Mouse (Mus musculus) adrenal gland, postnatal 25 days (tissue): ENCODE data around the gene Htr6. TPM values are rescaled to one million over a fixed set of nuclear protein-coding genes. Genes with fewer than 3 reads are reported as not detected.

ENCODE experiments used
- DNase-seq: peaks from one replicate; pipeline ENCODE4 v3.0.0; 2021; ENCODE audit warnings: mixed read lengths
- total RNA-seq: library from RNA; stranded (reverse); gene quantifications from 2 replicates; pipeline ENCODE4 v1.2.3, GENCODE M21; 2021

The Htr6 gene
- total RNA-seq, 1 experiment from 2014 or later = 0.33 TPM

DNA sequence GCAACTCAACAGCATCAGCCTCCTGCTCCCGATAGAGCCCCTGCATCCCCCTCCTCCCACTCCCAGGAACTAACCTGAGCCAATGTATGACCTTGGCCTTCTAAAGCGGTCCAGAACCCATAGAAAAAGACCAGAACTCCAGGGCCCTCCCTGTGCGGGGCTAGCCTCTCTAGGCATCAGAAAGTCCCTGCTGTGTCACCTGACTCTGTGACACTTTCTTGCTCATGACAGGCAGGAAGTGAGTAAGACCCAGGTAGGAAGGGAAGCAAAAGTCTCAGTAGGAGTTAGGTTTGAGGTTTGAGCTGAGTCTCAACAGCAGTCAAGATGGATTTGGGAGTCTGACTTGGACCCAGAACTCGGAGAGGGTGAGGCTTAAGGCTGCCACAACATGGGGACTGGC lies 11.6 kb upstream of the Htr6 start:
- no peak for DNase-seq

GRCm38 (mm10) chr4:139086037-139086436 lies 10.7 kb upstream of the Htr6 start:
- DNase-seq = peak; percentile 81

DNA sequence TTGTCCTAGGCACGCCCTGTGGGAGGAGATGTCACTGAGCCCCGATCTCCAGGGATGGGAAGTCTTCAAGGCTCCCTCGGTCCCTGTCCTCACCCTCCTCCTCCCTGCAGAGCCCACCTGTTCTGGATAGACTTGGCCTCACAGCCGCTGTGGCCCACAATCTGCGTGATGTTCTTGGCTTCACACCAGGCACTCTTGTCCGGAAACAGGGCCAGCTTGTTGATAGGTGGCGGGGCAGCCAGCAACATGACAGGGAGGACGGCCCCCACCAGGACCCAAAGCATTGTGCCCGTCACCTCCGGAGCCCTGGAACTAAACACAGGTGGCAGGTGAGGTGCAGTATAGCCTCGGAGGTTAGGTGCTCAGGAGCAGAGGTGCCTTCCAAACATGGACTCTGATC lies 10.0 kb upstream of the Htr6 start:
- DNase-seq = no peak

GRCm38 (mm10) chr4:139082790-139083564 lies 7.6 kb upstream of the Htr6 start:
- DNase-seq = no peak

GRCm38 (mm10) chr4:139081270-139081931 lies 6.0 kb upstream of the Htr6 start:
- DNase-seq = peak; percentile 35

DNA sequence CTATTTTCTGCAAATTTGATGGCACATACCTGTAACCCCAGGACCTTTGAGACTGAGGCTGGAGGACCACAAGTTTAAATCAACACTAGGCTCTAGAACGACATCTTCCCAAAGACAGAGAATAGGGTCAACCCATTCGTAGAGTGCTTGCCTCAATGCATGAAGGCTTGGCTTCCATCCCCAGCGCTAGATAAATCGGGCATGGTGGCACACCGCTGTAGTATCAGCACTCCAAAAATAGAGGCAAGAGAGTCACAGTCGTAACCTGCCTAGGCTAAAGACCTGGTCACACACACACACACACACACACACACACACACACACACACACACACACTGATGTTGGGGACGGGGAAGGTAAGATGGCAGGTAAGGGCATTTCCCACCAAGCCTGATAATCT lies 4.9 kb upstream of the Htr6 start:
- DNase-seq = no peak

DNA sequence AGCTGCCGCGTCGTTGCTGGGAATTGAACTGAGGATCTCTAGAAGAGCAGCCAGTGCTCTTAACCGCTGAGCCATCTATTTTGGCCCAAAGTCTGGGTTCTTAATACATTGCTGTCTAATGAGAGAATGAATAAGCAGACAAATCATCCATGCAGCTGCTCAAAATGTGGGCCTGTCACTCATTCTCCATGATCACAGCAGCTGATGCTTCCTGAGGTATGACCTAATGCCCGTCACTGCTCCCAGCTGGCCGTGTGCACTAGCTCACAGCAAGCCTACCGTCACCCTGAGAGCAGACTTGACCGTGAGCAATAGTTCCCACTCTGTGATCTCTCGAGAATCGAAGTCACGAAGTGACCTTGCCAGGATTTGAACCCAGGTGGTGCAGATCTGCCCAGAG lies 4.1 kb upstream of the Htr6 start:
- DNase-seq = no peak

GRCm38 (mm10) chr4:139078726-139079125 lies 3.4 kb upstream of the Htr6 start:
- no peak for DNase-seq

DNA sequence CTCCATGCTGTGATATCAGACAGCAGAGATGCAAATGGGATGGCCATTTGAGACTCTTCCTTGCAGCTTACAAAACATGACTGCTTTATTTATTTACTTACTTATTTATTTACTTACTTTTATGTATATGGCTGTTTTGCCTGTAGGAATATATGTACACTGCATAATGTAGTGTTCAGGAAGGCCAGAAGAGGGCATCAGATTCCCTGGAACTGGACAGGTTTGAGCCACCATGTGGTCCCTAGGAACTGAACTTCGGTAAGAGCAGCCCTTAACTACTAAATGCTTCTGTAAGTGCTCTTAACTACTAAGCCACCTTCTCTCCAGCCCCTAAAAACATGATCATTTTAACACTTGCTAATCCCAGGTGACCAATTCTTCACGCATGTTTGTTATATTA lies 2.9 kb upstream of the Htr6 start:
- no peak for DNase-seq

DNA sequence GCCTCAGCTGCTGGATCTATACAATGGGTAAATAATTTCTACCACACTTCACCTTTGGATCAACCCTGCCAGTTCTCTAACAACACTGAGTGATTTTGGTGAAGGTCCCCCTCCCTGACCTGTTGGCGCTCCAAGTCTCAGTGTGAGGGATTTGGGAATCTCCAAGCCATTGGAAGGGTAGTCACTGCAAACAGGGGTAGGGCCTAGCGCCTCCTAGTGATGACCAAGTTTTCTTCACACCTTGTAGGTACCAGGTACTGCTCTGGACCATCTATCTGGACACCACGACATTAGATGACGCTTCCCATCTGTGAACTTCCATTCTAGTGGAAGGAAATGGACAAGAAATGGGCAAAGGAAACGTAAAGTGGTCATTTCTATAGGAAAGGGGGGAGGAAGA lies 545 bp upstream of the Htr6 start:
- no peak for DNase-seq

DNA sequence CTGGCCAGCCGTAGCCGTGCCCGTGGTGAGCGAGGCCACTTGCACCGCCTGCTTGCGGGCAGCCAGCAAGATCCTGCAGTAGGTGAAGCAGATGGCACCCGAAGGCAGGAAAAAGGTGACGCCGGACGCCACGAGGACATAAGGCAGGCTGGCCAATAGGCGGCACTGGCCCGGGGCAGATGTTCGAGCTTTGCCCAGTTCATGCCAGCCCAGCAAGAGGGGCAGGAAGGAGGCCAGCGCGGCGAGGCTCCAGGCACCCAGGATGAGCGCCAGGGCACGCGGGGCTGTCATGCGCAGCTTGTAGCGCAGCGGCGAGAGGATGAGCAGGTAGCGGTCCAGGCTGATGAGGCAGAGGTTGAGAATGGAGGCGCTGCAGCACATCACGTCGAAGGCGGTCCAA lies 1.3 kb downstream of the Htr6 start:
- DNase-seq = no peak

DNA sequence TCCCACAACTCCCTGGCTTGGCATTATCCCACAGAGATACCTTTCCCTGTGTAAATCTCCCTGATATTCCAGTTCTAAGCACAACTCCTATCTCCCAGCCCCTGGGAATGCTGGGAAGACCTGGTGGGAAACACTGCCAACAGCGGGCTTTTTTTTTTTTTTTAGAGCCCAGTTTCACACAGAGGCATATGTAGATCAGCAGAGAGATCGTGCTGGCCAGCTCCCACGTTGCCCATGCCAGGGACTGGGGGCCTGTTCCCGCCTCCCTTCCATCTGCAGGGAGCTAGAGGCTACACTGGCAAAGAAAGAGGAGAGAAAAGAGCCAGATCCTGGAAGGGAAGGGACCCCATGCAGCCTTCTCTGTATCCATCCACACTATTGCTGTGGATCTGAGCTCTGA lies 7.1 kb downstream of the Htr6 start:
- DNase-seq = no peak

DNA sequence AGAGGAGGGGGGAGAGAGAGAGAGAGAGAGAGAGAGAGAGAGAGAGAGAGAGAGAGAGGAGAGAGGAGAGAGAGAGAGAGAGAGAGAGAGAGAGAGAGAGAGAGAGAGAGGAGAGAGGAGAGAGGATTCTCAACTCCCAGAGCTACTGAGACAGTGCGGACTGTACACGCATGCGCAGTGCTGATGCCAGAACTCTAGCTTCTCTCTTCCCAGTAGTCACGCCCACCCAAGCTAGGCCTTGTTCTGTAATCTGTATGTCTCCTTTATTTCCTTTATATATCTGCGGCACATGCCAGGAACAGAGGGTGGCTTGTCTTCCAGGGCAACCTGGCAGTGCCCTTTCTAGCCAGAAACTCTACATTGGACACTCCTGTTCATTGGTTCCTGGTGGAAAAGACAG lies 10.5 kb downstream of the Htr6 start:
- no peak for DNase-seq

- DNase-seq = peak; percentile 68
Measured at GRCm38 (mm10) chr4:139059569-139059968, 15.8 kb downstream of the Htr6 start.

DNA sequence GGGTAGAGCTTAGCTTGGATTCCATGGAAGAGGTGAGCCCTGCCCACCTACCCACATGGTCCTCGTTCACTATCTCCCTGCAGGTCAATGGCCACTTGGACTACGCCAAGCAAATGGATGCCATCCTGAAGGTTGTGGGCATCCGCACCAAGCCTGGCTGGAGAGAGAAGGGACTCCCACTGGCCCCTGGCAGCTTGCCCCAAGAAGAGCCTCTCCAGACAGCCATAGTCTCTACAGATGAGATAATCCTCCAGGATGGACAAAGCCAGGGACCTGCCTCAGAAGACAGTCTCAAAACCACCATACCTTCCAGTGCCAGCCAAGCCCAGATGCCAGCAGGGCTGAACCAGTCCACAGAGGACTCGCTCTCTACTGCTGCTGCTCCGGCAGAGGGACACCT lies 17.3 kb downstream of the Htr6 start:
- no peak for DNase-seq

DNA sequence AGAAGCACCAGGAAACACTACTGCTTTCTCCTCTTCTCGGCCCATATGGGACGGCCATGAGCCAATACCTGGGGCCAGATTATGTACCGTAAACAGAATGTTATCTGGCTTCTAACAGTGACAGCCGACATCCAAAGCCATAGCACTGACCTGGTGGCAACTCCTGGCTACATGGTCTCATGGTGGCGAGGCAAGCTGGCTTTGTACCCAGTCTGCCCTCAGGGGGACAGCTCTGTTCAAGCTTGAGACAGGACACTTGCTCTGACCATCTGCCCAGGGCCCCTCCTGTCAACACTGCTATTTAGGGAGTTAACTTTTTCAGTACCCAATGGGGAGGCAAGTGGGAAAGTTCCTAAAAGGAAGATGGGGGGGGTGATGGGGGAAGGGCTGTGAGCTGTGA lies 18.1 kb downstream of the Htr6 start:
- DNase-seq = no peak

- no peak for DNase-seq
Measured at GRCm38 (mm10) chr4:139055744-139056143, 19.6 kb downstream of the Htr6 start.

DNA sequence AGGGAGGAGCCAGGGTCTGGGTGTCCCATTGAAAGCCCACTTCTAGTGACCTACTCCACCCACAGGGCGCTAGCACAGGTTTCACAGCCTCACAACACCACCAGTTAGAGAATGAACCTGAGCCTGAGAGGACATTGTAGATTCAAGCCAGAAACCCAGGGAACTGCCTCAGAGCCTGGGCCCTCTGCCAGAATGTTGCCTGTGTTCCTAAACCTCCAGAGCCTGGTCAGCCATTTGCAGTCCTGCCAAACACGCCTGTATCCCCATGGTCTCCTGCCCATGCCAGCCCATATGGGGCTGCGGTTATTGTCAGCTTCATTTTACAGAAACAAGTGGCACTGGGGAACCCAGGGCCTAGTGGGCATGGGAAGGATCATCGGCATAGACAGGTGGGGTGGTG lies 20.0 kb downstream of the Htr6 start:
- DNase-seq = peak; percentile 61

GRCm38 (mm10) chr4:139054300-139054923 lies 21.0 kb downstream of the Htr6 start:
- DNase-seq = no peak

- no peak for DNase-seq
Measured at GRCm38 (mm10) chr4:139053391-139053790, 22.0 kb downstream of the Htr6 start.

- DNase-seq = no peak
Measured at GRCm38 (mm10) chr4:139052796-139053195, 22.6 kb downstream of the Htr6 start.

- DNase-seq = no peak
Measured at GRCm38 (mm10) chr4:139048518-139048917, 26.9 kb downstream of the Htr6 start.

GRCm38 (mm10) chr4:139046354-139046753 lies 29.0 kb downstream of the Htr6 start:
- DNase-seq = no peak

GRCm38 (mm10) chr4:139044566-139044965 lies 30.8 kb downstream of the Htr6 start:
- DNase-seq = no peak
